Mouse (Mus musculus) Patski (cell line): ENCODE results near the gene Sept9. TPM values are rescaled to one million over a fixed set of nuclear protein-coding genes. Genes with fewer than 3 reads are reported as not detected.

Experiments
- ATAC-seq: fragments of 100-300 bp; one replicate; pipeline ENCODE4 v1.8.0; 2021
- CTCF ChIA-PET: fragments of 350-600 bp; sonication (Branson Sonifier 250); formaldehyde crosslinking; loops from one replicate; lab custom pipeline; 2022; ENCODE audit warnings: inconsistent platforms; lab: Charles Lee
- POLR2A ChIA-PET: fragments of 350-600 bp; sonication (Branson Sonifier 250); formaldehyde crosslinking; loops from one replicate; lab custom pipeline; 2022; ENCODE audit warnings: antibody characterized with exemption, inconsistent platforms; lab: Charles Lee
- DNase-seq: peaks from one replicate; pipeline ENCODE4 v3.0.0-alpha.2; 2011; ENCODE audit warnings: low read depth, low spot score
- H3K27me3 ChIP-seq: fragments of 371-371 bp; one replicate; pipeline ENCODE4 v1.5.1; 2021
- CTCF ChIP-seq: fragments of 100-300 bp; IDR thresholded peaks from one replicate; pipeline ENCODE4 v1.5.1; 2021
- in situ Hi-C: fragments of 300-500 bp; cut with MboI; formaldehyde crosslinking; loops from 3 replicates; pipeline ENCODE4 v1.11.1; 2018; ENCODE audit warnings: low pct_unique_long_range_greater_than_20kb, mixed read lengths
- polyA plus RNA-seq: library from polyadenylated mRNA; unstranded; gene quantifications from one replicate; pipeline ENCODE4 v1.2.3, GENCODE M21; 2021

The Sept9 gene
- polyA plus RNA-seq, 1 experiment from 2014 or later = 87.6 TPM

GRCm38 (mm10) chr11:117160791-117161190 is 38.7 kb upstream of the Sept9 start:
- H3K27me3 ChIP-seq = no peaks in the 10 kb centered on the region
- in situ Hi-C loops = no loop called here
- ChIA-PET CTCF (no interaction called here), POLR2A (no interaction called here)
- ATAC-seq = no peak
- TF ChIP-seq CTCF = no peak
- no peak for DNase-seq

GRCm38 (mm10) chr11:117161574-117161973 is 37.9 kb upstream of the Sept9 start:
- ATAC-seq (no peak), DNase-seq (no peak)
- CTCF ChIA-PET = interaction anchor here (1.8 kb wide), 1 partner anchor 16 kb away, joined by 4 read pairs; no protein-coding TSS in a partner anchor
- TF ChIP-seq CTCF = no peak
- POLR2A ChIA-PET = no interaction called here
- no peaks in the 10 kb centered on the region for H3K27me3 ChIP-seq
- in situ Hi-C loops = no loop called here

- ChIA-PET CTCF (interaction anchor here (0.9 to 1.8 kb wide), 2 partner anchors 14 to 91 kb away, joined by 3 to 4 read pairs; no protein-coding TSS in a partner anchor), POLR2A (interaction anchor here (0.6 kb wide), 1 partner anchor 65 kb away, joined by 4 read pairs; no protein-coding TSS in a partner anchor)
- no peak for TF ChIP-seq CTCF
- in situ Hi-C loops = no loop called here
- DNase-seq (no peak), ATAC-seq (no peak)
- no peaks in the 10 kb centered on the region for H3K27me3 ChIP-seq
Observed at GRCm38 (mm10) chr11:117163098-117163497, 36.4 kb upstream of the Sept9 start.

- in situ Hi-C loops = no loop called here
- no peak for ATAC-seq
- DNase-seq = no peak
- TF ChIP-seq CTCF = no peak
- ChIA-PET CTCF (no interaction called here), POLR2A (no interaction called here)
- no peaks in the 10 kb centered on the region for H3K27me3 ChIP-seq
Observed at GRCm38 (mm10) chr11:117163771-117164170, 35.7 kb upstream of the Sept9 start.

GRCm38 (mm10) chr11:117168278-117169087 is 31.0 kb upstream of the Sept9 start:
- in situ Hi-C loops = no loop called here
- no peak for DNase-seq
- H3K27me3 ChIP-seq = no peaks in the 10 kb centered on the region
- no peak for TF ChIP-seq CTCF
- ChIA-PET POLR2A (no interaction called here), CTCF (no interaction called here)
- ATAC-seq = no peak

GRCm38 (mm10) chr11:117169088-117169635 is 30.3 kb upstream of the Sept9 start:
- DNase-seq (no peak), ATAC-seq (no peak)
- CTCF ChIA-PET = no interaction called here
- POLR2A ChIA-PET = no interaction called here
- in situ Hi-C loops = no loop called here
- no peak for TF ChIP-seq CTCF
- H3K27me3 ChIP-seq = no peaks in the 10 kb centered on the region

- in situ Hi-C loops = loop anchor here (10.0 kb wide), 1 partner anchor 275 kb away; no protein-coding TSS in a partner anchor
- ATAC-seq (no peak), DNase-seq (no peak)
- no peak for TF ChIP-seq CTCF
- CTCF ChIA-PET = interaction anchor here (1.0 kb wide), 1 partner anchor 14 kb away, joined by 3 read pairs; no protein-coding TSS in a partner anchor
- POLR2A ChIA-PET = no interaction called here
- H3K27me3 ChIP-seq = no peaks in the 10 kb centered on the region
Observed at GRCm38 (mm10) chr11:117169801-117170565, 29.5 kb upstream of the Sept9 start.

- in situ Hi-C loops = loop anchor here (10.0 kb wide), 1 partner anchor 279 kb away; no protein-coding TSS in a partner anchor
- TF ChIP-seq CTCF = no peak
- ATAC-seq (no peak), DNase-seq (no peak)
- ChIA-PET CTCF (interaction anchor here (7.1 kb wide), 1 partner anchor 102 kb away, joined by 45 read pairs; no protein-coding TSS in a partner anchor), POLR2A (no interaction called here)
- no peaks in the 10 kb centered on the region for H3K27me3 ChIP-seq
Observed at GRCm38 (mm10) chr11:117174098-117174892, 25.2 kb upstream of the Sept9 start.

GRCm38 (mm10) chr11:117174924-117175323 is 24.5 kb upstream of the Sept9 start:
- ATAC-seq (no peak), DNase-seq (no peak)
- ChIA-PET POLR2A (no interaction called here), CTCF (interaction anchor here (7.1 kb wide), 1 partner anchor 103 kb away, joined by 45 read pairs; no protein-coding TSS in a partner anchor)
- TF ChIP-seq CTCF = no peak
- in situ Hi-C loops = loop anchor here (5.0 to 10.0 kb wide), 2 partner anchors 98 to 280 kb away; no protein-coding TSS in a partner anchor
- no peaks in the 10 kb centered on the region for H3K27me3 ChIP-seq
